Mouse (Mus musculus) stomach, postnatal 0 days (tissue): ENCODE results near the gene Zfp385a. TPM values are rescaled to one million over a fixed set of nuclear protein-coding genes. Genes with fewer than 3 reads are reported as not detected.

Experiments
- ATAC-seq: fragments of 200-750 bp; cut with Nextera tagmentation; 2 replicates; pipeline ENCODE4 v1.8.0; 2017; ENCODE audit not compliant: low FRiP score, low TSS enrichment
- DNase-seq: peaks from one replicate; pipeline ENCODE4 v3.0.0-alpha.2; 2016; ENCODE audit warnings: low spot score
- H3K27ac ChIP-seq: fragments of 300-500 bp; sonication (generic); replicated peaks from 2 replicates; pipeline ENCODE4 v1.5.1; 2014; ENCODE audit warnings: mild to moderate bottlenecking, control low read depth
- H3K27me3 ChIP-seq: fragments of 300-500 bp; sonication (generic); 2 replicates; pipeline ENCODE4 v1.6.1; 2014; ENCODE audit warnings: low read length; ENCODE audit not compliant: control insufficient read depth, insufficient read depth
- H3K36me3 ChIP-seq: fragments of 300-500 bp; sonication (generic); 2 replicates; pipeline ENCODE4 v1.6.1; 2014; ENCODE audit warnings: low read length, mixed read lengths; ENCODE audit not compliant: control insufficient read depth, insufficient read depth
- H3K4me1 ChIP-seq: fragments of 300-500 bp; sonication (generic); replicated peaks from 2 replicates; pipeline ENCODE4 v1.6.1; 2014; ENCODE audit warnings: antibody characterized with exemption; ENCODE audit not compliant: control insufficient read depth, insufficient read depth
- H3K4me2 ChIP-seq: fragments of 300-500 bp; sonication (generic); replicated peaks from 2 replicates; pipeline ENCODE4 v1.6.1; 2014; ENCODE audit warnings: low read depth, mild to moderate bottlenecking, control low read depth, moderate library complexity
- H3K4me3 ChIP-seq: fragments of 300-500 bp; sonication (generic); 2 replicates; pipeline ENCODE4 v1.5.1; 2014; ENCODE audit warnings: low read depth, low read length, control low read depth
- H3K9ac ChIP-seq: fragments of 300-500 bp; sonication (generic); 2 replicates; pipeline ENCODE4 v1.6.1; 2014; ENCODE audit warnings: mild to moderate bottlenecking, low read length, control low read depth, mixed read lengths
- H3K9me3 ChIP-seq: fragments of 300-500 bp; sonication (generic); 2 replicates; pipeline ENCODE4 v1.6.1; 2016; ENCODE audit warnings: low read length; ENCODE audit not compliant: control insufficient read depth
- CTCF ChIP-seq: IDR thresholded peaks from 2 replicates; pipeline ENCODE4 v1.5.1; 2016; ENCODE audit warnings: antibody characterized with exemption, low read depth, mild to moderate bottlenecking, moderate library complexity
- EP300 ChIP-seq: optimal IDR thresholded peaks from 2 replicates; pipeline ENCODE3; 2016; ENCODE audit warnings: antibody characterized with exemption
- WGBS: fragments of 180-500 bp; shearing (Covaris S2); extraction: QIAGEN DNeasy Blood & Tissue Kit; methylation state at CpG from one replicate; pipeline ENCODE4 v1.1.7; 2014; 5-methylcytosine and 5-hydroxymethylcytosine counted together
- polyA plus RNA-seq: library from polyadenylated mRNA; unstranded; fragments of >200 nt; fragmentation: Nextera tagmentation; extraction: Ambion mirVana; gene quantifications from 2 replicates; pipeline ENCODE4 v1.2.1, GENCODE M21; 2015

The Zfp385a gene
- polyA plus RNA-seq, 1 experiment from 2014 or later, result 6.0 TPM

DNA sequence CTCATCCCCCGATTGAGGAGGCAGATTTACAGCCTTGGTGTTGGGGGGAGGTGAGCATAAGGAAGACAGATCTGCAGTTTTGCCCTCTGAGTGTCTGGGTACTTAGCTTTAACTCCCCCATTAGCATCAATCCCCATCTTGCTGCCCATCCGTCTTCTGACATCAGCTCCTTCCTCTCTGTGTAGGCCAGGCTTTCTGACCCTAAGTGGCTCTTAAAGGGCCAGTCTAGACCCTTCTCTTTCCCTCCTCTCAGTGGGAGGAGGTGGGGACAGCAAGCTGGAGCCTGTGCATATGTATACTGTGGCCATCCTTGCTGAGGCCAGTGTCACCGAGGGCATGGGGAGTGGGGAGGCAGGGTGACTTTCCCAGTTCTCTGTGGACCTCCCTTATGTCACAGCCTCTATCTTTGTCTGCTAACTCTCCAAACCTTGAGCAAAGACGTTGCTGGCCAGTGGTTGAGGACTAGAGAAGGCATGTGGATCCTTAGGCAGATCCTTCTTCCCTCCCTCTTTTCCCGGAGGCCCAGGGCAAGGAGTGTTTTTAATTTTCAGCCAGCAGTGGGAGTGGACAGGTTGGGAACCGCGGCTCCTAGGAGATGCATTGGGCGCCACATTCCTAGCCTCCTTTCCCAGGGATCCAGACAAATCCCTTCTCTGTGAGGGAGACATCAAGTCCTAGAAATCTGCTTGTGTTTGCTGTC is 35.8 kb downstream of the Zfp385a start:
- WGBS, result 12% methylated on average over 8 of the region's 8 CpGs
- peak overlapping the region; percentile 95 for H3K27ac ChIP-seq
- H3K4me2 ChIP-seq, result peak overlapping the region; percentile 91
- no peak for DNase-seq
- no peak for TF ChIP-seq EP300
- no peak for TF ChIP-seq CTCF
- ATAC-seq, result no peak
- peak overlapping the region; percentile 57 for H3K4me3 ChIP-seq
- H3K9me3 ChIP-seq, result no peaks in the 10 kb centered on the region
- no peaks in the 10 kb centered on the region for H3K27me3 ChIP-seq
- H3K4me1 ChIP-seq, result peaks cover 10% of the 10 kb centered on the region
- no peaks in the 10 kb centered on the region for H3K36me3 ChIP-seq
- H3K9ac ChIP-seq, result peak overlapping the region; percentile 61

GRCm38 (mm10) chr15:103302341-103303021 is 37.4 kb downstream of the Zfp385a start:
- TF ChIP-seq EP300 (no peak), CTCF (no peak)
- peaks cover 10% of the 10 kb centered on the region for H3K4me1 ChIP-seq
- DNase-seq, result peak; percentile 12
- H3K9ac ChIP-seq, result no peak overlapping the region
- no peaks in the 10 kb centered on the region for H3K9me3 ChIP-seq
- no peak overlapping the region for H3K4me3 ChIP-seq
- WGBS, result 36% methylated on average over 6 of the region's 6 CpGs
- no peaks in the 10 kb centered on the region for H3K27me3 ChIP-seq
- H3K36me3 ChIP-seq, result no peaks in the 10 kb centered on the region
- no peak overlapping the region for H3K4me2 ChIP-seq
- H3K27ac ChIP-seq, result no peak overlapping the region
- no peak for ATAC-seq

DNA sequence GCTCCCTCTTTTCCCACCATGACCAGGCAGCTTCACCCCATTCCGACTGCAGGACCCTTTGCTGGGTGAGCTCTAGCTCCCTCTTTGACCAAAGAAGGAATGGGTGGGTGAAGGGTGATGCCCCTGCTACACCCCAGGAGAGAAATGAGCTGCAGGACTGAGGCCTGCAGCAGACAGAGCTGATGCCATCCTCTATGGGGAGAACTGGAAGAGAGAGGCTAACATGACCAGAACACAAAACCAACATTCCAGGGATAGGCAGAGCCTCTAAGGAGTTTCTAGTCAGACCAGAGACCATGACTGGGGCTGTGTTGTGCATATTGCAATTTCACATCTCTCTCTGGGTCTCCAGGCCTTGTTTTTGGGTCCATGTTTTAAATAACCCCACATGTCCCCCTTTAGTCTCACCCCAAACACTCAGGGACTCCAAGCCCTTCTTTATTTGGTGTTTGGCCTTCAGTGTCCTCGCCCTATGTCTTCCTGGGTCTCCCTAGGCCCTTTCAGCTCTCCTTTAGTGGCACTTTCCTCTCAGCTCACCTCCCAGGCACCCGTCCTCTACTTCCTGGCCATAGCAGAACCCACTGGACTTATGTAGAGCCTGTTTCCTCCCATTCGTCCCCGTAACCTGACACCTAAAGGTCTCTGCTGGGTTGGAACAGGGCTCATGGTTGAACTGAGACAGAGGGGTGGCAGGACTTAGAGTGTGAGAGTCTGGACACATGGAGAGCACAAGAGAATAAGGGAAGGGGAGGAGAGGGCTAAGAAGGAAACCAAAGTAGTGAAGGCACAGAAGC is 38.1 kb downstream of the Zfp385a start:
- ATAC-seq (no peak), DNase-seq (no peak)
- 41% methylated on average over 5 of the region's 5 CpGs for WGBS
- peaks cover 5% of the 10 kb centered on the region for H3K36me3 ChIP-seq
- no peak overlapping the region for H3K9ac ChIP-seq
- H3K27me3 ChIP-seq, result no peaks in the 10 kb centered on the region
- peaks cover 10% of the 10 kb centered on the region for H3K4me1 ChIP-seq
- no peak overlapping the region for H3K4me2 ChIP-seq
- H3K9me3 ChIP-seq, result no peaks in the 10 kb centered on the region
- peak overlapping the region; percentile 25 for H3K27ac ChIP-seq
- no peak for TF ChIP-seq CTCF
- TF ChIP-seq EP300, result no peak
- H3K4me3 ChIP-seq, result no peak overlapping the region

- peak overlapping the region; percentile 20 for H3K27ac ChIP-seq
- no peak for DNase-seq
- TF ChIP-seq EP300 (no peak), CTCF (no peak)
Observed at GRCm38 (mm10) chr15:103301046-103301445, 38.8 kb downstream of the Zfp385a start.

GRCm38 (mm10) chr15:103300560-103300959 is 39.3 kb downstream of the Zfp385a start:
- TF ChIP-seq EP300, result no peak
- no peak for TF ChIP-seq CTCF
- Histone ChIP-seq H3K9me3 (no peaks in the 10 kb centered on the region), H3K4me3 (no peak overlapping the region), H3K9ac (no peak overlapping the region), H3K27me3 (no peaks in the 10 kb centered on the region), H3K4me2 (peak overlapping the region; percentile 23; the same call in 1 of the 2 replicates), H3K36me3 (peaks cover 5% of the 10 kb centered on the region), H3K27ac (peak overlapping the region; percentile 20), H3K4me1 (peaks cover 10% of the 10 kb centered on the region)
- WGBS, result 15% methylated on average over 2 of the region's 2 CpGs
- ATAC-seq, result no peak
- DNase-seq, result no peak

More at GRCm38 (mm10) chr15:103301046-103301445, 38.8 kb downstream of the Zfp385a start:
- no peak overlapping the region for H3K4me2 ChIP-seq
- H3K9ac ChIP-seq, result no peak overlapping the region
- no peak overlapping the region for H3K4me3 ChIP-seq
- H3K36me3 ChIP-seq, result peaks cover 5% of the 10 kb centered on the region
- peaks cover 10% of the 10 kb centered on the region for H3K4me1 ChIP-seq
- H3K9me3 ChIP-seq, result no peaks in the 10 kb centered on the region
- no peaks in the 10 kb centered on the region for H3K27me3 ChIP-seq
- no peak for ATAC-seq
- 37% methylated on average over 2 of the region's 2 CpGs for WGBS
